Mouse (Mus musculus): ENCODE data around the gene Ldlrad3. TPM values are rescaled to one million over a fixed set of nuclear protein-coding genes. Genes with fewer than 3 reads are reported as not detected.

Gene Ldlrad3
- polyA plus RNA-seq, 1 experiment = 1.3 TPM

GRCm38 (mm10) chr2:102154328-102154727 lies 31.9 kb downstream of the Ldlrad3 start:
- 44% methylated on average over 4 of the region's 4 CpGs for WGBS
- H3K36me3 ChIP-seq (ENCODE audit: control insufficient read depth, insufficient read depth, low read length) = no peaks in the 10 kb centered on the region
- H3K27ac ChIP-seq (ENCODE audit: insufficient read depth, low read depth, low read length) = no peak overlapping the region
- H3K4me1 ChIP-seq (ENCODE audit: control insufficient read depth, insufficient read depth, insufficient read length, low read length) = no peaks in the 10 kb centered on the region
- H3K4me3 ChIP-seq (ENCODE audit: low read depth, low read length) = no peak overlapping the region
- TF ChIP-seq POLR2A (IDR thresholded peaks at IDR 0.05; ENCODE audit: low read depth, low read length) (no peak), CTCF (IDR thresholded peaks at IDR 0.05; ENCODE audit: extremely low read depth, insufficient read length, insufficient replicate concordance, low read depth, low read length) (no peak)
- no peaks in the 10 kb centered on the region for H3K27me3 ChIP-seq (ENCODE audit: control insufficient read depth, insufficient read depth, low read length)

- H3K4me1 ChIP-seq (ENCODE audit: control insufficient read depth, insufficient read depth, insufficient read length, low read length) = no peaks in the 10 kb centered on the region
- TF ChIP-seq CTCF (IDR thresholded peaks at IDR 0.05; ENCODE audit: extremely low read depth, insufficient read length, insufficient replicate concordance, low read depth, low read length) (no peak), POLR2A (IDR thresholded peaks at IDR 0.05; ENCODE audit: low read depth, low read length) (no peak)
- WGBS = 54% methylated on average over 4 of the region's 4 CpGs
- no peaks in the 10 kb centered on the region for H3K27me3 ChIP-seq (ENCODE audit: control insufficient read depth, insufficient read depth, low read length)
- no peak overlapping the region for H3K4me3 ChIP-seq (ENCODE audit: low read depth, low read length)
- no peaks in the 10 kb centered on the region for H3K36me3 ChIP-seq (ENCODE audit: control insufficient read depth, insufficient read depth, low read length)
- no peak overlapping the region for H3K27ac ChIP-seq (ENCODE audit: insufficient read depth, low read depth, low read length)
Measured at GRCm38 (mm10) chr2:102153516-102153915, 32.7 kb downstream of the Ldlrad3 start.

- H3K36me3 ChIP-seq (ENCODE audit: control insufficient read depth, insufficient read depth, low read length) = no peaks in the 10 kb centered on the region
- H3K27ac ChIP-seq (ENCODE audit: insufficient read depth, low read depth, low read length) = no peak overlapping the region
- H3K4me3 ChIP-seq (ENCODE audit: low read depth, low read length) = no peak overlapping the region
- 85% methylated on average over 5 of the region's 5 CpGs for WGBS
- no peak for TF ChIP-seq POLR2A (IDR thresholded peaks at IDR 0.05; ENCODE audit: low read depth, low read length)
- TF ChIP-seq CTCF (IDR thresholded peaks at IDR 0.05; ENCODE audit: extremely low read depth, insufficient read length, insufficient replicate concordance, low read depth, low read length) = no peak
- H3K27me3 ChIP-seq (ENCODE audit: control insufficient read depth, insufficient read depth, low read length) = no peaks in the 10 kb centered on the region
- H3K4me1 ChIP-seq (ENCODE audit: control insufficient read depth, insufficient read depth, insufficient read length, low read length) = no peaks in the 10 kb centered on the region
Measured at GRCm38 (mm10) chr2:102152851-102153250, 33.3 kb downstream of the Ldlrad3 start.

- H3K4me3 ChIP-seq (ENCODE audit: low read depth, low read length) = no peak overlapping the region
- no peaks in the 10 kb centered on the region for H3K4me1 ChIP-seq (ENCODE audit: control insufficient read depth, insufficient read depth, insufficient read length, low read length)
- no peak overlapping the region for H3K27ac ChIP-seq (ENCODE audit: insufficient read depth, low read depth, low read length)
- H3K27me3 ChIP-seq (ENCODE audit: control insufficient read depth, insufficient read depth, low read length) = no peaks in the 10 kb centered on the region
- 82% methylated on average over 2 of the region's 2 CpGs for WGBS
- TF ChIP-seq POLR2A (IDR thresholded peaks at IDR 0.05; ENCODE audit: low read depth, low read length) = no peak
- no peak for TF ChIP-seq CTCF (IDR thresholded peaks at IDR 0.05; ENCODE audit: extremely low read depth, insufficient read length, insufficient replicate concordance, low read depth, low read length)
- H3K36me3 ChIP-seq (ENCODE audit: control insufficient read depth, insufficient read depth, low read length) = no peaks in the 10 kb centered on the region
Measured at GRCm38 (mm10) chr2:102149058-102149457, 37.1 kb downstream of the Ldlrad3 start.

- Histone ChIP-seq H3K36me3 (ENCODE audit: control insufficient read depth, insufficient read depth, low read length) (no peaks in the 10 kb centered on the region), H3K27ac (ENCODE audit: insufficient read depth, low read depth, low read length) (no peak overlapping the region), H3K27me3 (ENCODE audit: control insufficient read depth, insufficient read depth, low read length) (no peaks in the 10 kb centered on the region), H3K4me3 (ENCODE audit: low read depth, low read length) (no peak overlapping the region), H3K4me1 (ENCODE audit: control insufficient read depth, insufficient read depth, insufficient read length, low read length) (no peaks in the 10 kb centered on the region)
- WGBS = 87% methylated on average over 6 of the region's 6 CpGs
- TF ChIP-seq CTCF (IDR thresholded peaks at IDR 0.05; ENCODE audit: extremely low read depth, insufficient read length, insufficient replicate concordance, low read depth, low read length) (no peak), POLR2A (IDR thresholded peaks at IDR 0.05; ENCODE audit: low read depth, low read length) (no peak)
Measured at GRCm38 (mm10) chr2:102148093-102148492, 38.1 kb downstream of the Ldlrad3 start.

GRCm38 (mm10) chr2:102147561-102147960 lies 38.6 kb downstream of the Ldlrad3 start:
- H3K4me1 ChIP-seq (ENCODE audit: control insufficient read depth, insufficient read depth, insufficient read length, low read length) = no peaks in the 10 kb centered on the region
- 84% methylated on average over 4 of the region's 4 CpGs for WGBS
- TF ChIP-seq CTCF (IDR thresholded peaks at IDR 0.05; ENCODE audit: extremely low read depth, insufficient read length, insufficient replicate concordance, low read depth, low read length) (no peak), POLR2A (IDR thresholded peaks at IDR 0.05; ENCODE audit: low read depth, low read length) (no peak)

GRCm38 (mm10) chr2:102146386-102146785 lies 39.8 kb downstream of the Ldlrad3 start:
- H3K4me3 ChIP-seq (ENCODE audit: low read depth, low read length) = no peak overlapping the region
- 61% methylated on average over 8 of the region's 8 CpGs for WGBS

More at GRCm38 (mm10) chr2:102147561-102147960, 38.6 kb downstream of the Ldlrad3 start:
- H3K4me3 ChIP-seq (ENCODE audit: low read depth, low read length) = no peak overlapping the region
- no peaks in the 10 kb centered on the region for H3K36me3 ChIP-seq (ENCODE audit: control insufficient read depth, insufficient read depth, low read length)
- no peak overlapping the region for H3K27ac ChIP-seq (ENCODE audit: insufficient read depth, low read depth, low read length)
- no peaks in the 10 kb centered on the region for H3K27me3 ChIP-seq (ENCODE audit: control insufficient read depth, insufficient read depth, low read length)

More at GRCm38 (mm10) chr2:102146386-102146785, 39.8 kb downstream of the Ldlrad3 start:
- no peaks in the 10 kb centered on the region for H3K27me3 ChIP-seq (ENCODE audit: control insufficient read depth, insufficient read depth, low read length)
- TF ChIP-seq POLR2A (IDR thresholded peaks at IDR 0.05; ENCODE audit: low read depth, low read length) = no peak
- no peak for TF ChIP-seq CTCF (IDR thresholded peaks at IDR 0.05; ENCODE audit: extremely low read depth, insufficient read length, insufficient replicate concordance, low read depth, low read length)
- no peaks in the 10 kb centered on the region for H3K36me3 ChIP-seq (ENCODE audit: control insufficient read depth, insufficient read depth, low read length)
- H3K4me1 ChIP-seq (ENCODE audit: control insufficient read depth, insufficient read depth, insufficient read length, low read length) = no peaks in the 10 kb centered on the region
- no peak overlapping the region for H3K27ac ChIP-seq (ENCODE audit: insufficient read depth, low read depth, low read length)
